Mouse (Mus musculus) heart, postnatal 0 days (tissue): ENCODE measurements around the gene Mrpl20.

Source experiments
- CTCF ChIP-seq: IDR thresholded peaks from 2 replicates; pipeline ENCODE4 v1.5.1; 2016; ENCODE audit warnings: antibody characterized with exemption, control low read depth, low read depth
- EP300 ChIP-seq: IDR thresholded peaks from 2 replicates; pipeline ENCODE4 v1.6.1; 2016; ENCODE audit warnings: antibody characterized with exemption, low read depth

GRCm38 (mm10) chr4:155841003-155841454 lies 38.4 kb downstream of the Mrpl20 start:
- peak; percentile 18; the same call in 1 of the 2 replicates for TF ChIP-seq CTCF
- TF ChIP-seq EP300 = no peak
